Mouse (Mus musculus) intestine, postnatal 0 days (tissue): ENCODE data around the gene Tmem185b. TPM values are rescaled to one million over a fixed set of nuclear protein-coding genes. Genes with fewer than 3 reads are reported as not detected.
A peak's percentile ranks its signal among the peaks of the same experiment; 100 is the strongest.

Source experiments
- ATAC-seq: fragments of 200-750 bp; cut with Nextera tagmentation; 2 replicates; pipeline ENCODE4 v1.8.0; 2017; ENCODE audit warnings: mild to moderate bottlenecking, moderate TSS enrichment, moderate library complexity
- H3K27ac ChIP-seq: fragments of 300-500 bp; sonication (generic); 2 replicates; pipeline ENCODE4 v1.5.1; 2014; ENCODE audit warnings: mild to moderate bottlenecking, low read depth, low read length, moderate library complexity
- H3K27me3 ChIP-seq: fragments of 300-500 bp; sonication (generic); replicated peaks from 2 replicates; pipeline ENCODE4 v1.6.1; 2014; ENCODE audit warnings: low read length, mixed read lengths; ENCODE audit not compliant: control insufficient read depth, insufficient read depth
- H3K36me3 ChIP-seq: fragments of 300-500 bp; sonication (generic); 2 replicates; pipeline ENCODE4 v1.6.1; 2014; ENCODE audit warnings: mild to moderate bottlenecking, moderate library complexity; ENCODE audit not compliant: control insufficient read depth, insufficient read depth
- H3K4me1 ChIP-seq: fragments of 300-500 bp; sonication (generic); replicated peaks from 2 replicates; pipeline ENCODE4 v1.6.1; 2014; ENCODE audit warnings: antibody characterized with exemption, low read length, mixed read lengths; ENCODE audit not compliant: control insufficient read depth, insufficient read depth
- H3K4me2 ChIP-seq: fragments of 300-500 bp; sonication (generic); replicated peaks from 2 replicates; pipeline ENCODE4 v1.6.1; 2014; ENCODE audit warnings: low read depth, mild to moderate bottlenecking, moderate library complexity
- H3K4me3 ChIP-seq: fragments of 300-500 bp; sonication (generic); 2 replicates; pipeline ENCODE4 v1.5.1; 2014; ENCODE audit warnings: low read depth, low read length
- H3K9ac ChIP-seq: fragments of 300-500 bp; sonication (generic); 2 replicates; pipeline ENCODE4 v1.6.1; 2014; ENCODE audit warnings: mild to moderate bottlenecking, low read depth, low read length
- H3K9me3 ChIP-seq: fragments of 300-500 bp; sonication (generic); 2 replicates; pipeline ENCODE4 v1.6.1; 2016; ENCODE audit warnings: mixed run types; ENCODE audit not compliant: control insufficient read depth
- CTCF ChIP-seq: sonication (generic); IDR thresholded peaks from 2 replicates; pipeline ENCODE4 v1.5.1; 2016; ENCODE audit warnings: low read depth, mild to moderate bottlenecking, control low read depth, antibody characterized with exemption, moderate library complexity
- WGBS: fragments of 180-500 bp; shearing (Covaris S2); extraction: QIAGEN DNeasy Blood & Tissue Kit; methylation state at CpG from one replicate; pipeline ENCODE4 v1.1.7; 2014; 5-methylcytosine and 5-hydroxymethylcytosine counted together
- polyA plus RNA-seq: library from polyadenylated mRNA; unstranded; fragments of >200 nt; fragmentation: Nextera tagmentation; extraction: Ambion mirVana; gene quantifications from 2 replicates; pipeline ENCODE4 v1.2.1, GENCODE M21; 2015

Tmem185b gene
- polyA plus RNA-seq, 1 experiment from 2014 or later, result 21.6 TPM

DNA sequence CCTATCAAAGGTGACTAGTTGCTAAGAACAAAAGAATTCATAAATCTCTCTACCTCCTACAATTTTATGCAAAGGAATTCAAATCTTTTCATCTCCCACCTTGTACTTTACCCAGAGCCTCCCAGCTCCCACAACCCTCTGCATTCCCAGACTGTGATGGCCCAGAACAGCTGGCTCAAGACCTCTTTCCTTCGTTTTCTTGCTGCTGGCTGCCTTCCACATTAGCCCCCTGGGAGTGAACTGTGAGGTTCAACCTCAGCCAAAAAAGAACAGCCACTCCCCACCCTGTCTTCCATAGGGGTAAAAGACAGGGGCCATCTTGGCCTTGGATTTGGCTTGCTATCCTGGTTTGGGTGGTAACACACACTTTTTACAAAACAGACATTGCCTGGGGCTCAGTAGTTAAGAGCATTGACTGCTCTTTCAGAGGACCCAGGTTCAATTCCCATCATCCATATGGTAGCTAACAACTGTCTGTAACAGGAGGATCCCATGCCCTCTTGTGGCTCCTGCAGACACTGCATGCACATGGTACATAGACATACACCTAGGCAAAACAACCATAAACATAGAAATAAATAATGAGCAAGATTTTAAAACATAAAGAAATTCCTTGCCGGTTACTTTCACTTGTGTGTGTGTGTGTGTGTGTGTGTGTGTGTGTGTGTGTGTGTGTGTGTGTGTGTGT lies 31.8 kb upstream of the Tmem185b start:
- Histone ChIP-seq H3K27me3 (no peaks in the 10 kb centered on the region), H3K4me1 (0 out of 2 replicates have a peak, but pooled peaks cover 7% of the 10 kb centered on the region), H3K9me3 (no peaks in the 10 kb centered on the region), H3K36me3 (0 out of 2 replicates have a peak, but pooled peaks cover 8% of the 10 kb centered on the region), H3K27ac (no peak overlapping the region), H3K4me2 (no peak overlapping the region), H3K9ac (no peak overlapping the region), H3K4me3 (no peak overlapping the region)
- no peak for ATAC-seq
- WGBS, result 74% methylated on average over 2 of the region's 2 CpGs
- TF ChIP-seq CTCF, result peak; percentile 67

DNA sequence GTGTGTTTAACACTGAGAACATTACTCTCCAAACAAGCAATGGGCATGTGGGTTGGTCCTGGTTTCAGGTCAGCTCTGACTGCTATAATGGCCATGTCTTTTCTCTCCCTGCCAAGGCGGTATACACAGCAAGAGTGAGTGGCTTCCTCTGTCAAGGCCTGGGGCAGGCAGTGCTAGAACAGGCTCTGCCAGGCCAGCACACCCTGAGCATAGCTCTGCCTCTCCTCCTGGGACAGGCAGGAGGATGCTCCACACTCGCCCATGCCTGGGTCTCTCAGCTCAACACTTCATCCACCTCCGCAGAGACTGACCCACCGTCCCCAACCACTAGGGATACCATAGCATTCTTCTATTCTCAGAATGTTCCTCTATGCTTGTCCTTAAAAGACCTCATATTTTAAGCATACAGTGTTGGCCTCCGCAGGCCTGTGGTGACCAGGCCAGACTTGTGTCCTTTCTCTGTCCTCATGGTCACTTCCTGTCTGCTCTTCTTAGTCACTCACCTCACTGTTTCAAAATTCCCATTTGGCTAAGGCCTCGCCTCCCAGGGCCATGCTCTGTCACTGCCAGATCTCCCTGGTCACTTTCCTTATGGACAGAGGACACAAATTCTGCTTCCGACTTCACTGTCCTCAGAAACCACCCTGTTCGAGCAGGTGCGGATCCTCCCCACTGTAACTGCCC lies 31.1 kb upstream of the Tmem185b start:
- H3K4me1 ChIP-seq, result 0 out of 2 replicates have a peak, but pooled peaks cover 7% of the 10 kb centered on the region
- no peaks in the 10 kb centered on the region for H3K9me3 ChIP-seq
- H3K36me3 ChIP-seq, result 0 out of 2 replicates have a peak, but pooled peaks cover 8% of the 10 kb centered on the region
- no peak for ATAC-seq
- no peaks in the 10 kb centered on the region for H3K27me3 ChIP-seq
- no peak for TF ChIP-seq CTCF
- H3K9ac ChIP-seq, result no peak overlapping the region
- H3K4me3 ChIP-seq, result no peak overlapping the region
- no peak overlapping the region for H3K4me2 ChIP-seq
- no peak overlapping the region for H3K27ac ChIP-seq
- 87% methylated on average over 9 of the region's 9 CpGs for WGBS

DNA sequence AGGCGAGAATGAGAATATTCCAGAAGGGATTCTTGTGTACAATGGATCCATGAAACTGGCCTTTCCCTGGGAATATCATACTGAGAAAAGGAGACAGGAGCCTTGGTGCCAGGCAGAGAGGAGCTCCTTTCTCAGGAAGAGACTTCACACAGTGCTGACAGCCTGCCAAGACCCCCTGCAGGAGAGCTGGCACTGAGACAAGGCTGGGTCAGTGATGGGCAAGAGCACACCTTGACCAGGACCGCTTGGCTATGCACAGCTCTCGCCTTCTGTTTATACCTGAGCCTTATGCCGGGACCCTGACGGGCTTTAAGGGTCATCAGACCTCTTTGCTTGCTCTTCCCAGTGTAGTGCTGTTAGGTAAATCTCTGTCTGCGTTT lies 30.6 kb upstream of the Tmem185b start:
- no peak for TF ChIP-seq CTCF
- Histone ChIP-seq H3K9ac (no peak overlapping the region), H3K4me3 (no peak overlapping the region), H3K4me2 (no peak overlapping the region), H3K36me3 (0 out of 2 replicates have a peak, but pooled peaks cover 7% of the 10 kb centered on the region), H3K9me3 (no peaks in the 10 kb centered on the region), H3K27me3 (no peaks in the 10 kb centered on the region), H3K4me1 (0 out of 2 replicates have a peak, but pooled peaks cover 7% of the 10 kb centered on the region), H3K27ac (no peak overlapping the region)
- WGBS, result 89% methylated on average over 6 of the region's 6 CpGs
- no peak for ATAC-seq

DNA sequence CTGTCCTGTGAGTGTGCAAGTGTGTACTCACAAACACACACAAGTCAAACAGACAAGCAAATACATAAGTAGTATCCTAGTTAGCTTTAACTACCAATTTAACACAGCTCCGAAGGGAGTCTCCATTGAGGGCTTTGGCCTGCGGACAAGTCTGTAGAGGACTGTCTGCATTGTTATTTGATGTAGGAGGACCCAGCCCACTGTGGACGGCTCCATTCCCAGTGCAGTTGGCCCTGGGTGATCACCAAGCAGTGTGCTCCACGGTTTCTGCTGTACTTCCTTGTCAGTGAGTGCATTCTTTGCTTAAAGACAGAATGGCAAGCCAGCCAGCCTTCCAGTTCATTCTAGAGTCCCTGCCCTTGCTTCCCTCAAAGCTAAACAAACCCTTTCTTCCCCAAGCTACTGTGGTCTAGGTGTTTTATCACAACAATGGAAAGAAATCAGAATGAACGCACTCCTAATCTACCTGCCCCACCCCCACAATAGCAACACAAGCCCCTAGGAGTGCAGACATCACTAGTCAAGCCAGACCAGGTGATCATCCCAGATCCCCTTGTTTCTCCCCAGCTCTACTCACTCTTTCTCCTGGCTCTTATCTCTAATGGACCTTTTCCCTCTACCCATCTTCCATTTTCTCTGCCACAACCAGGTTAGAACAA lies 28.5 kb upstream of the Tmem185b start:
- Histone ChIP-seq H3K9ac (no peak overlapping the region), H3K36me3 (peaks cover 16% of the 10 kb centered on the region; the same call in 1 of the 2 replicates), H3K9me3 (no peaks in the 10 kb centered on the region), H3K4me3 (no peak overlapping the region), H3K27ac (no peak overlapping the region), H3K27me3 (no peaks in the 10 kb centered on the region), H3K4me1 (0 out of 2 replicates have a peak, but pooled peaks cover 5% of the 10 kb centered on the region), H3K4me2 (no peak overlapping the region)
- no peak for ATAC-seq
- WGBS, result 69% methylated on average over 5 of the region's 5 CpGs
- TF ChIP-seq CTCF, result no peak

DNA sequence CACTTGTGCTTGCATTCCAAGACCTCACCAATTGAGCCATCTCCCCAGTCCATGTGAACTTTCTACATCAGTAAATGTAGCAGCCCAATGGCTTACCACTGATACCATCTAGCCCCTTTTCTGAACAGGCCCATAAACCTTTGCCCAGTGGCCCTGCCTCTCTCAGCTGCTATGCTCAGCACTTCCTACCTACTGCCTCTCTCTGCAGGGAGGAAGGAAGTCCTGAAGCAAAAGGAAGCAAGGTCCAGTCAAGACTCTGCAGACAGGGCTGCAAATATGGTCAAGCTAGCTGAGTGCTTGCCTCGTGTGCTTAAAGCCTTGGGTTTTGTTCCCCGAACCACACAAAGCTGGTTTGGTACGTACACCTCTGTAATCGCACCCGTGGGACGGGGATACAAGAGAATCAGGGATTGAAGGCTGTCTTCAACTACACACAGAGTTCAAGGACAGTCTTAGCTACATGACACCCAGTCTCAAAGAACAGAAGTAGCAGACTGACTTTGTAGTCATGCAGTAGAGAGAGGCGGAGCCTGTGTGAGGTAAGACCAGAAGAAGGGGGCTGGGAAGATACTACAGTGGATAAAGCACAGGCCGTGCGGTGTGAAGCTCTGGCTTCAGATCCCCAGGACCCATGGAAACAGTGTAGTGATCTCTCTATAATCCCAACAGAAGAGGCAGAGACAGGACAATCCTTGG lies 27.3 kb upstream of the Tmem185b start:
- peaks cover 16% of the 10 kb centered on the region; the same call in 1 of the 2 replicates for H3K36me3 ChIP-seq
- H3K27ac ChIP-seq, result peak overlapping the region; percentile 36
- ATAC-seq, result peak; percentile 71
- H3K4me1 ChIP-seq, result 0 out of 2 replicates have a peak, but pooled peaks cover 11% of the 10 kb centered on the region
- no peaks in the 10 kb centered on the region for H3K9me3 ChIP-seq
- H3K4me3 ChIP-seq, result no peak overlapping the region
- WGBS, result 66% methylated on average over 9 of the region's 9 CpGs
- no peak for TF ChIP-seq CTCF
- 0 out of 2 replicates have a peak overlapping the region, but pooled peaks have one; percentile 27 for H3K4me2 ChIP-seq
- no peak overlapping the region for H3K9ac ChIP-seq
- no peaks in the 10 kb centered on the region for H3K27me3 ChIP-seq
